Mouse (Mus musculus) embryonic facial prominence, embryonic 10.5 days (tissue): ENCODE results near the gene Erich4. TPM values are rescaled to one million over a fixed set of nuclear protein-coding genes. Genes with fewer than 3 reads are reported as not detected.

Source experiments
- polyA plus RNA-seq: library from polyadenylated mRNA; unstranded; fragments of >200 nt; fragmentation: Nextera tagmentation; extraction: Ambion mirVana; gene quantifications from 2 replicates; pipeline ENCODE4 v1.2.1, GENCODE M21; 2016

Erich4 gene
- polyA plus RNA-seq, 1 experiment from 2014 or later = not detected

Other genes starting within 250 kb of the Erich4 start
- gene Cnfn, start 246.2 kb downstream of the Erich4 start, polyA plus RNA-seq = not detected in 2 replicates
- 7.8 and 11.6 TPM in 2 replicates for gene Lipe, start 217.2 kb downstream of the Erich4 start, polyA plus RNA-seq
- gene Cxcl17, start 203.0 kb downstream of the Erich4 start, polyA plus RNA-seq = 0.69 and 0.75 TPM in 2 replicates
- gene Ceacam1, start 138.3 kb downstream of the Erich4 start, polyA plus RNA-seq = 1.5 TPM in 2 replicates
- gene Ceacam2, start 76.0 kb downstream of the Erich4 start, polyA plus RNA-seq = 0.08 TPM in 1 of 2 replicates, not detected in the other
- 31.6 and 34.8 TPM in 2 replicates for gene Dmac2, start 3.5 kb upstream of the Erich4 start, polyA plus RNA-seq
- 0.99 and 1.3 TPM in 2 replicates for gene B3gnt8, start 10.8 kb upstream of the Erich4 start, polyA plus RNA-seq
- 54.9 and 59.2 TPM in 2 replicates for gene Bckdha, start 43.1 kb upstream of the Erich4 start, polyA plus RNA-seq
- gene Exosc5, start 43.3 kb upstream of the Erich4 start, polyA plus RNA-seq = 93.5 and 101 TPM in 2 replicates
- gene Tmem91, start 59.3 kb upstream of the Erich4 start, polyA plus RNA-seq = 2.6 and 3.6 TPM in 2 replicates
- 33.5 and 34.1 TPM in 2 replicates for gene B9d2, start 64.9 kb upstream of the Erich4 start, polyA plus RNA-seq
- 1.2 and 1.5 TPM in 2 replicates for gene Tgfb1, start 71.1 kb upstream of the Erich4 start, polyA plus RNA-seq
- 31.6 and 33.2 TPM in 2 replicates for gene Ccdc97, start 103.2 kb upstream of the Erich4 start, polyA plus RNA-seq
- gene Hnrnpul1, start 138.9 kb upstream of the Erich4 start, polyA plus RNA-seq = 60.8 and 62.5 TPM in 2 replicates
- gene Axl, start 172.8 kb upstream of the Erich4 start, polyA plus RNA-seq = 22.1 and 29.7 TPM in 2 replicates
- 2.5 and 2.9 TPM in 2 replicates for gene Cyp2s1, start 201.0 kb upstream of the Erich4 start, polyA plus RNA-seq